Mouse (Mus musculus) lung, postnatal 0 days (tissue): ENCODE data around the gene Tspo. TPM values are rescaled to one million over a fixed set of nuclear protein-coding genes. Genes with fewer than 3 reads are reported as not detected.
A peak's percentile ranks its signal among the peaks of the same experiment; 100 is the strongest.

Experiments
- ATAC-seq: fragments of 200-750 bp; cut with Nextera tagmentation; 2 replicates; pipeline ENCODE4 v1.8.0; 2017; ENCODE audit warnings: moderate library complexity
- DNase-seq: peaks from one replicate; pipeline ENCODE4 v3.0.0-alpha.2; 2016; ENCODE audit warnings: low spot score
- H3K27ac ChIP-seq: fragments of 300-500 bp; sonication (generic); 2 replicates; pipeline ENCODE4 v1.5.1; 2014; ENCODE audit warnings: antibody characterized with exemption, mild to moderate bottlenecking, low read length, mixed read lengths
- H3K27me3 ChIP-seq: fragments of 300-500 bp; sonication (generic); replicated peaks from 2 replicates; pipeline ENCODE4 v1.6.1; 2014; ENCODE audit warnings: low read length, mixed read lengths; ENCODE audit not compliant: insufficient read depth
- H3K36me3 ChIP-seq: fragments of 300-500 bp; sonication (generic); 2 replicates; pipeline ENCODE4 v1.6.1; 2014; ENCODE audit warnings: low read length, mixed read lengths; ENCODE audit not compliant: insufficient read depth
- H3K4me1 ChIP-seq: fragments of 300-500 bp; sonication (generic); 2 replicates; pipeline ENCODE4 v1.6.1; 2014; ENCODE audit warnings: antibody characterized with exemption, low read depth, low read length, mixed read lengths; ENCODE audit not compliant: insufficient read depth
- H3K4me2 ChIP-seq: fragments of 300-500 bp; sonication (generic); replicated peaks from 2 replicates; pipeline ENCODE4 v1.6.1; 2014; ENCODE audit warnings: low read depth, mild to moderate bottlenecking, low read length, moderate library complexity, mixed read lengths
- H3K4me3 ChIP-seq: fragments of 300-500 bp; sonication (generic); 2 replicates; pipeline ENCODE4 v1.5.1; 2014; ENCODE audit warnings: low read depth, low read length
- H3K9ac ChIP-seq: fragments of 300-500 bp; sonication (generic); replicated peaks from 2 replicates; pipeline ENCODE4 v1.6.1; 2014; ENCODE audit warnings: low read depth, mild to moderate bottlenecking
- H3K9me3 ChIP-seq: fragments of 300-500 bp; sonication (generic); 2 replicates; pipeline ENCODE4 v1.6.1; 2016; ENCODE audit warnings: low read length, mixed read lengths
- CTCF ChIP-seq: IDR thresholded peaks from 2 replicates; pipeline ENCODE4 v1.5.1; 2016; ENCODE audit warnings: antibody characterized with exemption, mild to moderate bottlenecking
- EP300 ChIP-seq: IDR thresholded peaks from 2 replicates; pipeline ENCODE4 v1.6.1; 2016; ENCODE audit warnings: antibody characterized with exemption, mild to moderate bottlenecking, control low read depth
- WGBS: fragments of 180-500 bp; shearing (Covaris S2); extraction: QIAGEN DNeasy Blood & Tissue Kit; methylation state at CpG from one replicate; pipeline ENCODE4 v1.1.7; 2014; 5-methylcytosine and 5-hydroxymethylcytosine counted together
- polyA plus RNA-seq: library from polyadenylated mRNA; unstranded; fragments of >200 nt; fragmentation: Nextera tagmentation; extraction: Ambion mirVana; gene quantifications from 2 replicates; pipeline ENCODE4 v1.2.1, GENCODE M21; 2015

Gene Tspo
- polyA plus RNA-seq, 1 experiment from 2014 or later, result 439 TPM

- H3K9ac ChIP-seq, result no peak overlapping the region
- no peak overlapping the region for H3K4me2 ChIP-seq
- 80% methylated on average over 8 of the region's 8 CpGs for WGBS
- H3K27ac ChIP-seq, result no peak overlapping the region
- no peaks in the 10 kb centered on the region for H3K9me3 ChIP-seq
- H3K4me3 ChIP-seq, result no peak overlapping the region
- no peaks in the 10 kb centered on the region for H3K4me1 ChIP-seq
- H3K36me3 ChIP-seq, result peaks cover 22% of the 10 kb centered on the region
- ATAC-seq (peak; percentile 61), DNase-seq (peak; percentile 73)
- H3K27me3 ChIP-seq, result no peaks in the 10 kb centered on the region
- TF ChIP-seq CTCF (peak; percentile 78), EP300 (no peak)
Observed at GRCm38 (mm10) chr15:83583419-83584156, 20.2 kb downstream of the Tspo start.

- Histone ChIP-seq H3K27me3 (no peaks in the 10 kb centered on the region), H3K9me3 (no peaks in the 10 kb centered on the region), H3K4me2 (no peak overlapping the region), H3K4me1 (no peaks in the 10 kb centered on the region), H3K4me3 (no peak overlapping the region), H3K27ac (no peak overlapping the region), H3K36me3 (peaks cover 22% of the 10 kb centered on the region), H3K9ac (no peak overlapping the region)
- ATAC-seq (no peak), DNase-seq (no peak)
- TF ChIP-seq EP300 (no peak), CTCF (no peak)
- WGBS, result 79% methylated on average over 6 of the region's 6 CpGs
Observed at GRCm38 (mm10) chr15:83584741-83585220, 21.4 kb downstream of the Tspo start.

GRCm38 (mm10) chr15:83590841-83591240 lies 27.4 kb downstream of the Tspo start:
- H3K27me3 ChIP-seq, result no peaks in the 10 kb centered on the region
- TF ChIP-seq CTCF (no peak), EP300 (no peak)
- no peak overlapping the region for H3K9ac ChIP-seq
- H3K36me3 ChIP-seq, result peaks cover 10% of the 10 kb centered on the region
- no peak overlapping the region for H3K27ac ChIP-seq
- peaks cover 11% of the 10 kb centered on the region; the same call in 1 of the 2 replicates for H3K4me1 ChIP-seq
- H3K4me3 ChIP-seq, result no peak overlapping the region
- no peak for DNase-seq
- WGBS, result 93% methylated on average over 4 of the region's 4 CpGs
- H3K9me3 ChIP-seq, result no peaks in the 10 kb centered on the region
- ATAC-seq, result no peak
- no peak overlapping the region for H3K4me2 ChIP-seq

GRCm38 (mm10) chr15:83591758-83592157 lies 28.4 kb downstream of the Tspo start:
- TF ChIP-seq EP300 (no peak), CTCF (no peak)
- Histone ChIP-seq H3K27me3 (no peaks in the 10 kb centered on the region), H3K9ac (no peak overlapping the region), H3K27ac (no peak overlapping the region), H3K9me3 (no peaks in the 10 kb centered on the region), H3K4me3 (no peak overlapping the region), H3K4me1 (peaks cover 11% of the 10 kb centered on the region; the same call in 1 of the 2 replicates), H3K36me3 (peaks cover 1% of the 10 kb centered on the region; the same call in 1 of the 2 replicates), H3K4me2 (no peak overlapping the region)
- no peak for ATAC-seq
- no peak for DNase-seq
- 89% methylated on average over 6 of the region's 6 CpGs for WGBS

- H3K4me3 ChIP-seq, result no peak overlapping the region
- H3K36me3 ChIP-seq, result no peaks in the 10 kb centered on the region
- WGBS, result 53% methylated on average over 8 of the region's 8 CpGs
- no peaks in the 10 kb centered on the region for H3K9me3 ChIP-seq
- TF ChIP-seq EP300 (no peak), CTCF (no peak)
- ATAC-seq (no peak), DNase-seq (peak; percentile 23)
- H3K9ac ChIP-seq, result no peak overlapping the region
- no peaks in the 10 kb centered on the region for H3K27me3 ChIP-seq
- H3K4me2 ChIP-seq, result no peak overlapping the region
- peaks cover 11% of the 10 kb centered on the region; the same call in 1 of the 2 replicates for H3K4me1 ChIP-seq
- H3K27ac ChIP-seq, result peak overlapping the region; percentile 40; the same call in 1 of the 2 replicates
Observed at GRCm38 (mm10) chr15:83592260-83593188, 29.1 kb downstream of the Tspo start.

GRCm38 (mm10) chr15:83593189-83593585 lies 29.8 kb downstream of the Tspo start:
- peak overlapping the region; percentile 40; the same call in 1 of the 2 replicates for H3K27ac ChIP-seq
- no peak overlapping the region for H3K9ac ChIP-seq
- H3K4me1 ChIP-seq, result peaks cover 11% of the 10 kb centered on the region; the same call in 1 of the 2 replicates
- TF ChIP-seq EP300 (no peak), CTCF (no peak)
- ATAC-seq, result no peak
- no peaks in the 10 kb centered on the region for H3K9me3 ChIP-seq
- no peak overlapping the region for H3K4me3 ChIP-seq
- no peaks in the 10 kb centered on the region for H3K27me3 ChIP-seq
- DNase-seq, result peak; percentile 22
- H3K4me2 ChIP-seq, result no peak overlapping the region
- no peaks in the 10 kb centered on the region for H3K36me3 ChIP-seq
